Mouse (Mus musculus) E14TG2a.4 (cell line): ENCODE measurements around the gene Prr14l.

Experiments
- CTCF ChIP-seq: conservative IDR thresholded peaks from 2 replicates; pipeline ENCODE4 v1.5.1; 2014; ENCODE audit warnings: low read length
- POU5F1 ChIP-seq: IDR thresholded peaks from 2 replicates; pipeline ENCODE4 v1.6.1; 2014; ENCODE audit warnings: low read length, borderline replicate concordance

GRCm38 (mm10) chr5:32742149-32742548 lies 111.9 kb downstream of the Prr14l start:
- no peak for TF ChIP-seq CTCF
- no peak for TF ChIP-seq POU5F1
